Mouse (Mus musculus) left cerebral cortex, postnatal 10 days (tissue): ENCODE measurements at regions not wholly inside any gene's neighbourhood (a gene's known extent, or its start where the extent isn't known, plus 50 kb on each side); places are given as distances from the start of the nearest gene placed in this dataset.

Experiments used
- DNase-seq, 2 experiments: peaks; one replicate each; pipeline ENCODE4 v3.0.0; 2021 to 2022; ENCODE audit warnings: low spot score in 2 of 2, mixed read lengths in 1 of 2; ENCODE audit errors: extremely low spot score in 1 of 2
- intact Hi-C: fragments of 180-260 bp; cut with DNase I; formaldehyde crosslinking; loops from one replicate; pipeline ENCODE4 v1.15.1; 2025

- no peak for DNase-seq
- intact Hi-C loops = no loop called here
Observed at GRCm38 (mm10) chr3:33962938-33963337, 56.8 kb upstream of the Fxr1 start.

- intact Hi-C loops = no loop called here
- DNase-seq = no peak
Observed at GRCm38 (mm10) chr3:33967184-33967583, 52.6 kb upstream of the Fxr1 start.
